Mouse (Mus musculus) gastrocnemius, postnatal 36 days (tissue): Measurements from ENCODE around the gene Bnip1. TPM values are rescaled to one million over a fixed set of nuclear protein-coding genes. Genes with fewer than 3 reads are reported as not detected.

Experiments used
- DNase-seq, 2 experiments: peaks; one replicate each; pipeline ENCODE4 v3.0.0; 2022
- intact Hi-C: fragments of 180-260 bp; cut with DNase I; formaldehyde crosslinking; loops from one replicate; pipeline ENCODE4 v1.15.1; 2025
- total RNA-seq, 2 experiments: library from RNA; stranded (reverse); gene quantifications; 2 replicates each; pipeline ENCODE4 v1.2.3; 2021

Gene Bnip1
- total RNA-seq, 2 experiments from 2014 or later, result 19.4 to 26.0 TPM

DNA sequence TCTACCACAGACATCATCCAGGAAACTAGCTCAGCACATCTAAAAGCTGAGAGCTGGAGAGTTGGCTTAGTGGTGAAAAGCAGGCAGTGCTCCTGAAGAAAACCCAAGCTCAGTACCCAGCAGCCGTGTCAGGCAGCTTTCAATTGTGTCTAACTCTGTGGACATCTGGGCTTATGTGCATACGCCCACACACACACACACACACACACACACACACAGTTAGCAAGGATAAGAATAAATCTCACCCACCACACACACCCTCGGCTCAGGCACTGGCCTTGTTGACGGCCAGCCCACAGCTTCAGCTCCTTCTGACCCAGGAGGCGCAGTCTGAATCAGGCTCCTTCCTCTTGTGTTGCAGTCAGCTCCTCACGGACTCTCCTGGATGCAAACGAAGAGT is 10.7 kb downstream of the Bnip1 start:
- intact Hi-C loops, result no loop called here

DNA sequence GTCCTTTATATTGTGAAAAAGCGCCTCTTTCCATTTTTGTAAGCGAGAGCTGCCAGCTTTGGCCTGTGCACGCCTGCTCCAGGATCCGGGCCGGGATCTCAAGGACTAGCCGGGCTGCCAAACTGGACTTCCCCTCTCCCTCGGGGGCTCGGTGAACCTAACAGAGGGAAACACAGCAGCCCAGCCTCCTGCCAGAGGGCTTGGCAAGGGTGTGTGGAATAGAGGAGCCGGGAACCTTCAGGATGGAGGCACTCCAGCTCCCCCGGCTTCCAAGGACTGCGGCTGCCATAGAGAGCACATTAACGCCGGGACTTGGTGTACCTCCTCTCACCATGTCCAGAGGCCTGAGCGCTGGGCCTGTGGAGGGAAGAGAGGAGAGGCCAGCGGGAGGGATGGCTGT is 11.2 kb downstream of the Bnip1 start:
- peak; percentile 50 to 61 for DNase-seq
- intact Hi-C loops, result no loop called here

More for the DNA sequence above, 10.7 kb downstream of the Bnip1 start:
- DNase-seq, result peak in 1 of 2 experiments; percentile 6

DNA sequence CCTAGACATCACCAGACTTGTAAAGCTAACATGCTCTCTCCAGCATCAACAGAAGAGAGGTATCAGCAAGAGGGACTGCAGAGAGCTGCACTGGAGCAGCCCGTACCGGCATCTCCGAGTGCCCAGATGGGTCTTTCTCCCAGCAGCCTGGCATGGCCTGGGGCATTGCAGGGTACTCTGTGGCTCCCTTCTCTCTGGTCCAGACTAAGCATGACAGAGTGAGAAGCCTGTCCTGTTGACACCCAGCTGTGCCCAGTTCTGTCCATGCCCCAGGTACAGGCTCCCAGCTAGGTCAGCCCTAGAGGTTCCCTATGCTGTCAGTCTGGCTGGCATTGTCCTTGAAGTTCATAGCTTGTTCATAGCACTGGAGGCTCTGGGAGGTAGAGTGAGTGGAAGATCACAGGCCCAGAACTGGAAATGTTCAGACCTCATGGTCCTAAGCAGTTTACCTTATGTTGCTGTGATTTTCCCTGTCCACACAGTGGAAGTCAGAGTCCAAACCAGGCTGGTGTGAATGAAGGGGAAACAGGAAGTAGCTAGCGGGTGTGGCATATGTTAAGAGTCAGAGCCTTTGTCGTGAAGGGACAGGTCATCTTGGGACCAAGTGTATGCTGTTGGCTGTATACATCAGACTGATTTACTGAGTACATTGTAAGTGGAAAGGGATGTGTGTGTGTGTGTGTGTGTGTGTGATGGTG is 12.4 kb downstream of the Bnip1 start:
- intact Hi-C loops, result no loop called here

DNA sequence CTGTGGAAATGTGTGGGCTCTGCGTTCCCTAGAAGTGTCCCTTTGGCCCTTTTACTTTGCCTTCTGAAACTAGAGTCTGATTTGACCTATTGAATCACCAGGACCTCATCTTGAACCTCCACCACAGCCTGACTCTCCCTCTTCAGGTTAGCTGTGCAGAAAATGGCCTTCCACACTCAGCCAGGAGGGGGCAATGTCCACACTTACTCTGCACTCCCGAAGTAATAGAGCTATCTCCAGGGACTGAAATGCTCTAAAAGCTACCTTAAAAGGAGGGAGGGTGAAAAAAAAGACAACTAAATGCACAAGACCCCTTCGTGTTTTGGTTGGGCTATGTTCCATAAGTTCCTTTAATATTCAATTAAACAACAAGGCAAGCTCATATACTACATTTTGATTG is 13.9 kb downstream of the Bnip1 start:
- intact Hi-C loops, result no loop called here
- DNase-seq, result peak in 1 of 2 experiments; percentile 34

More for the DNA sequence above, 12.4 kb downstream of the Bnip1 start:
- DNase-seq, result no peak

DNA sequence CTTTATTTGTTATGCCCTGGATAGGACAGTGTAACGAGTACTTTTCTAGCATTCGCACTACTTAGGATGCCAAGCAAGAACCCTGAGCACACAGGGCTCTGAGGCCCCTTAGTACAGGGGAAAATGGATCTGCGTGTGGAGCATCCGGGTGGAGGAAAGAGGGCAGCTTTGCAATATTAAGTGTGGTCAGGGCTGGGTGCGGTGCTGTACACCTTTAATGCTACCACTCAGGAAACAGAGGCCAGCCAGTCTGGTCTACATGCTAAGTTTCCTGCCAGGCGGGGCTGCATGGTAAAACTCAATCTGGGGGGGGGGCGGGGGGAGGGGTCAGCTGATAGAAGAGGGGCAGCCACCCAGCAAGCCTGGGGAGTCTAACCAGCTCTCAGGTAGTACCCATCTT is 14.5 kb downstream of the Bnip1 start:
- intact Hi-C loops, result no loop called here
- no peak for DNase-seq

DNA sequence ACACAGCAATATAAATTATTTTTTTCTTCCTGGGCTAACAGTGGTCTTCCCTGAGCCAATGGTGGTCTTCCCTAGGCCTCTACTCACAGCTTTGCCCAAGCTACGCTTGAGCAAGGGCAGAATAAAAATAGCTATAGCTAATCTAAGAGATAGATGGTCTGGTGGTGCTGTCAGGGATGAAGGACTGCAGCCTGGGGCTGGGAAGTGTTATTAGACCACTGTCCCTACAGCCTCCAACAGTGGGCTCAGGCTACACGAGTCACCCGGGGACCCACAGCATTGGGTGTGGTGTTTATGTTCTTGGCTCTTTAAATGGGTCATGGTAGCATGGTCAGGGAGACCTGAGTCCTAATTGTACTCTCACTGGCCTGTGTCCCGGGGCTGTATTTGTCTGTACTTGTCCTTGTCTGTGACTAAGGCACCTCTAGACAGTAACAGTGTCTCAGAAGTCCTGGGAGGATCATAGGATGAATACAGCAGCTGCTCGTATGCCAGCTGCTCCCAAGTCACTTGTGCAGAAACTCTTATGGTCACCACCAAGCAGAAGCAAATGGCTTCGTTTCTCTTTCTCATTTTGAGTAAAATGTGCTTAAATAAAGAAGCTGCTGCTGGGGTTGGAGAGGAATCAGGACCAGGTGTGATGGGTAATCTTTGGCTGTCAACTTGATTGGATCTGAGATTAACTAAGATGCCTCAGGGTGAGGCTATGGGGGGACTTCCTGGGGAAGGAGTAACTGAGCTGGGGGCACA is 16.7 kb downstream of the Bnip1 start:
- no peak for DNase-seq
- intact Hi-C loops, result loop anchor here (2.0 kb wide), 1 partner anchor 89 kb away; no protein-coding TSS in a partner anchor

DNA sequence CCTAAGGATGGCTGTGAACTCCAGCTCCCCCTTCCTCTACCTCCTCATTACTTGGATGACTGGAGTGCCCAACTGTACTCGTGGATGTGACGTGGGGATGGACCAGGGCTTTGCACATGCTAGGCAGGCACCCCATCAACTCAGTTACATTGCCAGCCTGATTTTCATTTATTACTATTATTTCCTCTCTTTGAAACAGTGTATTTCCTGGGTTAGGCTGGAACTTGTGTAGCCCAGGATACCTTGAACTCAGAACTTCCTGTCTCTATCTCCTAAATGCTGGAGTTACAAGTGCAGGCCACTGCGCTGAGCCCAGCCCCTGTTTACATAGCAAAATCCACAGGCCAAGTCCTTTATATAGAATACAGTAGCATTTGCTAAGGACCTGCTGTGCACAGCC is 22.0 kb downstream of the Bnip1 start:
- intact Hi-C loops, result no loop called here
- no peak for DNase-seq

DNA sequence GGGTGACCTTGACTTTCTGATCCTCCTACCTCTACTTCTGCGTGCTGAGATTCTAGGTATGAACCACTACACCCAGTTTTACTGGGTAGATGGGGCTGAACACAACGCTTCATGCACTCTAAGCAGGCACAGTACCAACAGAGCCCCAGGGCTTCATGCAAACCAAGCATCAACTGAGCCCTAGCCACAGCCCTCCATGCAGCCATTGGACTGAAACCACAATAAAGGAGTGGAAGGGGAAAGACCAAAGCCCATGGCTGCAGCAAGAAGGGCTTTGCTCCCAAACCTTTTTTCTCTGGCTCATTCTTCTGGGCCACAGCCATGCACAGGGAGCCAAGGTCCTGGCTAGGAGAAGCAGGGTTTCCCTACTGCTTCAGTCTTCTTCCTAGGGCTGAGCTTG is 31.7 kb downstream of the Bnip1 start:
- intact Hi-C loops, result no loop called here
- DNase-seq, result no peak

DNA sequence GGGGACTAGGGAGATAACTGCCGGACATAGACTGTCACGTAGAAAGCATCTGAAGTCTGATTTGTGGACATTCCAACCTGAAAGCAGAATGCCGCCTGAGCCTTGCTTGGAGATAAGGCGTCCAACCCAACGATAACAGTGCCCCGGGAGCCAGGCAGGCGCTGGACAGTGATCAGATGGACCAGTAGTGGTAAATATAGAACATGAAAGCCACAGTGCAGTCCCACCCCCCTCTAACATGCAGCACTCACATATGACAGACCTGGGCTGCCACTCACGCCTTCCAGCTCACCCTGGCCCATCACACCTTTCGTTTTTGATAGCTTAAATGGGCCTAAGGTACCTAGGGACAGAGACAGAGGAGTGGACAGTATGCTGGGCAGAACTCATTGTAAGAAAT is 32.6 kb downstream of the Bnip1 start:
- no peak for DNase-seq
- intact Hi-C loops, result no loop called here

DNA sequence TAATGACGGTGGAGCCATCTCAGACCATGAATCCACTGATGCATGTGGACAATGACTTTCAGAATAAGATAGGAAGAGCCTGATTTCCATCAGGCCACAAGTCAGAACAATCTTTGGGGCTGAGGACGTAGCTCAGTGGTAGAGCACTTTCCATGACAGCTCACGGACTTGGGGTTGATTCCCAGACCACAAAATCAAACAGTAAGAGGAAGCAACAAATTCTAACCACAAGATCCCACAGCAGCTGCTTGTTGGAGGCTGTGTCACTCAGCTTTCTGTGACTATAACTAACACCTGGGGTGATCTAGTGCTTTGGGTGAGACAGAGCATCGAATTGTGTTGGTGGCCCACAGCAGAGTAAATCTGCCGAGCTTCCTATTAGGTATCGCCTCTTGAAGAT is 35.9 kb downstream of the Bnip1 start:
- no peak for DNase-seq
- intact Hi-C loops, result no loop called here

DNA sequence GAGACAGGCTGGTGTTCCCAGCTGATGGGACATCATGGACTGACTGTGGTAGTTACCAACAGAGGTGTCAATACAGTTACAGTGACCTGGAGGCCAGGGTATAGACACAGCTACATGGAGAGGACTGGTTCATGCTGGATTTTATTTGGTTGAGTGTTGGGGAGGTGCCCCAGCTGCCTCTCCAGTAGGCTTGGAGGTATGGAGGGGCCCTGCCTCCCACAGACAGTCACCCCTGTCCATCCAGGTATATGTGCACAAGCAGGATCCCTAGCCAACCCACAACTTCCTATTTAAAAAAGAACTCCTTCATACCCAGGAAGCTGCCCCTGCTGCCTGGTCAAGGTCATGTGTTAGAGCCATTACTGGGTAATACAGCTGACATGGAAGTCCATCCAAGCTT is 36.9 kb downstream of the Bnip1 start:
- no peak for DNase-seq

DNA sequence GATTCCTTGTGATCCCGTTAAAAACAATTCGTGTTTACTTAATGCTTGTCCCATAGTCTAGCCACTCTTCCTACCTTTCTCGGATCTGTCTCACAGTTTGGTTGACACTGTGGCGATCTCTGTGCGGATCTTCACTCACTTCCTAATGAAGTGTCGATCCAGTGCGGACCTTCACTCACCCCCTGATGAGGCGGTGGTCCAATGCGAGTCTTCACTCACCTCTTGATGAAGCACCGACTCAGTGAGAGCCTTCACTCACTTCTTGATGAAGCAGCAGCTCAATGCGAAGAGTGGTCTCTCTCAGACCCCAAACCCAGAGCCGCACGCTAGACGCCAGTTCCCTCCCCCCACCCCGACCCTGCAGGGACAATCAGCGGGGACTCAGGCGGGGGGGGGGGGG is 45.3 kb downstream of the Bnip1 start:
- DNase-seq, result no peak
- intact Hi-C loops, result no loop called here

More for the DNA sequence above, 36.9 kb downstream of the Bnip1 start:
- intact Hi-C loops, result no loop called here

DNA sequence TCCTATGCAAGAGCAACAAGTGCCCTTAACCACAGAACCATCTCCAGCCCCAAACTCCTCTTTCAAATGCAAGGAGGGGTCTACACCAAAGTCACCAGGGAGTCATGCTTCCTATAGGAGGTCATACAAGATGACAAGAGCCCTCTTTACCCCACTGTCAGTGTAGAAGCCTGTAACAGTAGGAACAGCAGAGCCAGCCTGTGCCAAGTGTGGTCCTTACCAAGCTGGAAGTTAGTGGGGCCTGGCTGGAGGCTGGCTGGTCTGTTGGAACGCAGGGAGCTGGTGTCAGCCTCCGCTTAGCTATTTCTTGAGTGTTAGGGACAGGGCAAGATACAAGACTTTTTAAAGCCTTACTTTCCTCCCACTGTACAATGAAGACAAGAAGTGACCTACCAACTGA is 52.9 kb downstream of the Bnip1 start:
- no peak for DNase-seq
- intact Hi-C loops, result no loop called here

DNA sequence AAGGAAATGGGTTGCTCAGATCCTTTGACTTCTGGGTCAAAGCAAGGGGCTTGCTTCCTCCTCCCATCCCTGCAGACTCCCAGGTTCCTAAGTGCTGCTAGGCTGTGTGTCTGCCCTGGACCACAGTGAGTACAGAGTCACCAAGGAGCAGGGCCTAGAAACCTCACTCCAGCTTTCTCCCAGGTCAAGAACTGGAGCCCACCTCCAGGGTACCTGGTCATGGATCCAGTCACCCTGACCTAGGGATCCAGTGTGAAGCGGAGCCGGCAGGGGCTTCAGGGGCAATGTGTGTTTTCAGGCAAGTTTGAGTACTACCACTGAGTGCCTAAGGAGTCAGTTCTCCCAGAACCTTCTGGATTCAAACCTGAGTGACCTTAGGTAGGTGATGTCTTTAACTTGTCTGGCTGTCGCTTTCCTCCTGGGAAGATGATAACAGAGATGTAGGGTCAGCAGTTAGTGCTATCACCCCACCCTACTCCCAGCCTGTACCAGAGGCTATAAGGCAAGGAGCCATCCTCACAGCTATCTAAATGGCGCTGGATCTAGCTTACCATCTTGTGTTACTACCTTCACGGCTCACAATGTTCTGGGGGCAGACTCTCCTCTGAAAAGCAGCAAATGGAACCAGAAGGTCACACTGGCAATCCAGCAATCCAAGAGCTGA is 53.6 kb downstream of the Bnip1 start:
- intact Hi-C loops, result no loop called here
- no peak for DNase-seq

DNA sequence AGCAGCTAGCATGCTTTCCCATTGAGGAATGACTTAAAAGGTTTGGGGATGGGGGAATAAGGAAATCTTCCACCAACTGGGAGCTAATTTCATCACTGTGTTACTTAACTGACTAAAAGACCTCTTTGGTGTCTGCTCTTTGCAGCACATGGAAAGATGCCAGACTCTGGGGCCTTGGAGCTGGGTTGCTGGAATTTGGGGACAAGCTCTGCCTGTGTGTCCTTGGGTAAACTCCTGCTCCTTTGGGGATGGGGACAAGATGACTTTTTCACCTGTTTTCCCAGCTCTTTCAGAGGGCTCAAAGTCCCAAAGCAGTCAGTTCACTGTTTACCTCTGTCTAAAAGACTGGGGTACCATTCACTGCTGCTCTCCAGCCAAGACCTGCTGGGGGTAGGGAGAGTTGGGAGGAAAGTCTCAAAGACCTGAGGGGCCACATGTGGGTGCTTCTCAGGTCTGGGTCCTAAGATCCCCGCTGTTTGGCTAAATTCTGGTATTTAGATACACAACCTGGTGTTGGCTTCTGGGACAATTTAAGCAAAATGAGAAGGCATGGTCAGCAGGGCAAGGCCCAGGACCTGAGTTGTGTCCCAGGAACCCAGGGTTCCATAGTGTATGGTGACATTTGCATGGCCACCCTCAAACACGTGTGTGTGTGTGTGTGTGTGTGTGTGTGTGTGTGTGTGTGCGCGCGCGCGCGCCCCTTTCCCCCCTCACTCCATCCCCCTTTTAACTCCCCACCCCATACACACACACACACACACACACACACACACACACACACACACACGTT is 54.3 kb downstream of the Bnip1 start:
- DNase-seq, result no peak
- intact Hi-C loops, result no loop called here

DNA sequence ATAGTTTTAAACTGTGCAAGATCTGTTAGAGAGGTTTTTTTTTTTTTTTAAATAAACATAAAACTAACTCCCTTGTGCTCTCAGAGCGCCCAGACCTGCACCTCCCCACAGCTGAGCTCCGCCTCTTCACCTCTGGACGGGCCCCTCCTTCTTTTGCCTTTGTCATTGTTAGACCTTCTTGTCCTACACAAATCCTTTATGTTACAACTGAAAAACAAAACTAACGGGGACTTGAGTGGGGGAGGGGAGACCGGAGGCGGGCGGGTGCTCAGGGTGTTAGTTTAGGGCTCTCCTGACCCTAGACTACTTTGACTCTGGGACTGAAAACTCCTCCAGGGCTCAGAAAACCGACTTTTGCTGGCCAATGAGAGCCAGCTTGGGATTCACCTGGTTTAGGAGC is 55.1 kb downstream of the Bnip1 start:
- DNase-seq, result no peak
- intact Hi-C loops, result no loop called here

DNA sequence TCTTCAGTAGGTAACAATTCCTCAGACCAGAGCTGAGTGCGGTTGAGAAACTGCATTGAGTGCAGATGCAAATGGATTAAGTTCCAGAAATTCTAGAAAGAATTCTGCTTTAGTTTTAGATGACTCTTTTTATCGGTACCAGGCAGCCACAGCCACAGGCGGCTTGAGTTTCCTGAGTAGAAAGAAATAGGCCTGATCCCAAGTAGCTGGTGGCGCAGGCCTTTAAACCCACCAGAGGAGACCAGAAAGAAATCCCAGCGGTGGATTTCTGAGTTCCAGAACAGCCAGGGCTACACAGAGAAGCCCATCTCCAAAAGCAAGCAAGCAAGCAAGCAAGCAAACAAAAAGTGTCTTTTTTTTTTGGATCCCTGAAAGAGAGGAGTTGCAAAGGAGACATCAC is 55.5 kb downstream of the Bnip1 start:
- no peak for DNase-seq
- intact Hi-C loops, result no loop called here

DNA sequence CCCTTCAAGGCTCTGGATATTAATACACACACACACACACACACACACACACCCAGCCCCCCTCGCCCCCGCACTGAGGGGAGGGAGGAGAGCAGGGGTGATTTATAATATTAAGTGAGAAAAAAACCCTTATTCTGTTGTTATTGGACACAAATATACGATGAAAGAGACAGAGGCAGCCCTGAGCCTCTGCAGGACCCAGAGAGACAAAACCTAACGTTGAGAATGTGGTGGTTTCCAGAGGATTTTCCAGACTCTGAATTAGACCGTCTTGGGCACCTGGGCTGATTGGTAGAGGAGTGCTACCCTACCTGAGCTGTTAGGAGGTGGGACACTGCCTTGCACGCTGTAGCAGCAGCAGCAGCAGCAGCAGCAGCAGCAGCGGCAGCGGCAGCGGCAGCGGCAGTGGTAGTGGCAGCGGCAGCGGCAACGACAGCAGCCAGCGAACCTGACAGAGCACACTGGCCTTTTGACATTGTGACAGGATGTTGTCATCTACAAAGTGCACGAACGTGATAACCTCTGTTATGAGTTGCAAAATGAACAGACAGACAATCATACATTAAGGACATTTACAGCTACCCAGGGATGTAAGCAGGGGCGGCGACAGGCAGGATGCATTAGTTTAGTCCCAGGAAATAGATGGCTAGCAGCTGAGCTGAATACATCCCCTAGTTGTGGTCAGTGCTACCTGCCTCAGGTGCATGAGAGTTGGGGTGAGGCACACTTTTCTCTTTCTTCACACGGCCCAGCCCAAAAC is 56.1 kb downstream of the Bnip1 start:
- no peak for DNase-seq
- intact Hi-C loops, result no loop called here

DNA sequence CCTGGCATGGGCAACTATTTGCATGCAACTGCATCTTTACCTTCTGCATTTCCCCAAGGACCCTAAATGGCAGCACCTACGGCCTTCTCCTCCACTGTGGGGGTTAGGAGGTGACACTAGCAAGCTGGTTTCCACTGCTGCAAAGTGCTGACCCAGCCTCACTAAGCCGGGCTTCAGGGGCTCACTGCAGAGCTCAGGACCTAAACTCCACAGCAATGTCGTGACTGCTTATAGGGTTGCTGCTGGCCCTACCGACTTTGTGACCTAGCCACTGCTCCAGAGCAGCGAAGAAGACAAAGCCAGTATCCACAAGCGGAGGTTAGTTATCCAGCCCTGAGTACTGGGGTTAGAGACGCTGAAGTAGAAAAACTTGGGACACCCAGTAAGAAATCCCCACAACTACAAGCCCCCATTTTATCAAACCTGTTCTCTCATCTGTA is 56.7 kb downstream of the Bnip1 start:
- DNase-seq, result no peak
- intact Hi-C loops, result no loop called here
